Mouse (Mus musculus) heart, postnatal 0 days (tissue): ENCODE measurements around the gene Cd7. TPM values are rescaled to one million over a fixed set of nuclear protein-coding genes. Genes with fewer than 3 reads are reported as not detected.
A peak's percentile ranks its signal among the peaks of the same experiment; 100 is the strongest.

ENCODE experiments used
- ATAC-seq: fragments of 200-750 bp; cut with Nextera tagmentation; 2 replicates; pipeline ENCODE4 v1.8.0; 2017; ENCODE audit warnings: low read depth, moderate number of reproducible peaks, moderate library complexity; ENCODE audit not compliant: insufficient read depth
- DNase-seq: peaks from one replicate; pipeline ENCODE4 v3.0.0-alpha.2; 2016; ENCODE audit warnings: low spot score
- H3K27ac ChIP-seq: fragments of 300-500 bp; sonication (generic); 2 replicates; pipeline ENCODE4 v1.5.1; 2014; ENCODE audit warnings: low read depth, mild to moderate bottlenecking
- H3K27me3 ChIP-seq: fragments of 300-500 bp; sonication (generic); 2 replicates; pipeline ENCODE4 v1.6.1; 2014; ENCODE audit warnings: low read length, mixed read lengths; ENCODE audit not compliant: control insufficient read depth, insufficient read depth
- H3K36me3 ChIP-seq: fragments of 300-500 bp; sonication (generic); replicated peaks from 2 replicates; pipeline ENCODE4 v1.6.1; 2014; ENCODE audit warnings: low read length, mixed read lengths; ENCODE audit not compliant: control insufficient read depth, insufficient read depth
- H3K4me1 ChIP-seq: fragments of 300-500 bp; sonication (generic); 2 replicates; pipeline ENCODE4 v1.6.1; 2014; ENCODE audit warnings: antibody characterized with exemption; ENCODE audit not compliant: control insufficient read depth, insufficient read depth
- H3K4me2 ChIP-seq: fragments of 300-500 bp; sonication (generic); 2 replicates; pipeline ENCODE4 v1.6.1; 2014; ENCODE audit warnings: low read depth, mild to moderate bottlenecking, low read length, moderate library complexity
- H3K4me3 ChIP-seq: fragments of 300-500 bp; sonication (generic); 2 replicates; pipeline ENCODE4 v1.5.1; 2014; ENCODE audit warnings: low read depth, low read length
- H3K9ac ChIP-seq: fragments of 300-500 bp; sonication (generic); replicated peaks from 2 replicates; pipeline ENCODE4 v1.6.1; 2014; ENCODE audit warnings: low read depth, low read length, mixed read lengths
- H3K9me3 ChIP-seq: fragments of 300-500 bp; sonication (generic); replicated peaks from 2 replicates; pipeline ENCODE4 v1.6.1; 2016; ENCODE audit warnings: low read length; ENCODE audit not compliant: control insufficient read depth
- CTCF ChIP-seq: IDR thresholded peaks from 2 replicates; pipeline ENCODE4 v1.5.1; 2016; ENCODE audit warnings: antibody characterized with exemption, control low read depth, low read depth
- EP300 ChIP-seq: IDR thresholded peaks from 2 replicates; pipeline ENCODE4 v1.6.1; 2016; ENCODE audit warnings: antibody characterized with exemption, low read depth
- WGBS: fragments of 180-500 bp; shearing (Covaris S2); extraction: QIAGEN DNeasy Blood & Tissue Kit; methylation state at CpG from one replicate; pipeline ENCODE4 v1.1.7; 2014; 5-methylcytosine and 5-hydroxymethylcytosine counted together
- polyA plus RNA-seq: library from polyadenylated mRNA; unstranded; fragments of >200 nt; fragmentation: Nextera tagmentation; extraction: Ambion mirVana; gene quantifications from 2 replicates; pipeline ENCODE4 v1.2.1, GENCODE M21; 2015
- total RNA-seq: library from RNA; depleted of rRNA; stranded (reverse); fragments of >200 nt; gene quantifications from 2 replicates; pipeline ENCODE4 v1.2.3, GENCODE M21; 2014; ENCODE audit warnings: low replicate concordance

Cd7 gene
- total and polyA plus RNA-seq, 2 experiments from 2014 or later: not detected

- H3K27ac ChIP-seq: no peak overlapping the region
- H3K27me3 ChIP-seq: peaks cover 7% of the 10 kb centered on the region; the same call in 1 of the 2 replicates
- 68% methylated on average over 5 of the region's 5 CpGs for WGBS
- H3K4me3 ChIP-seq: no peak overlapping the region
- H3K36me3 ChIP-seq: no peaks in the 10 kb centered on the region
- H3K9ac ChIP-seq: no peak overlapping the region
- peaks cover 9% of the 10 kb centered on the region; the same call in 1 of the 2 replicates for H3K4me1 ChIP-seq
- no peak for TF ChIP-seq EP300
- no peak for TF ChIP-seq CTCF
- no peak overlapping the region for H3K4me2 ChIP-seq
- no peak for ATAC-seq
- no peak for DNase-seq
- H3K9me3 ChIP-seq: no peaks in the 10 kb centered on the region
Observed at GRCm38 (mm10) chr11:121058122-121058521, 18.9 kb upstream of the Cd7 start.

GRCm38 (mm10) chr11:121056536-121057236 lies 17.5 kb upstream of the Cd7 start:
- WGBS: 44% methylated on average over 7 of the region's 7 CpGs
- no peaks in the 10 kb centered on the region for H3K36me3 ChIP-seq
- no peak overlapping the region for H3K4me2 ChIP-seq
- no peak for DNase-seq
- H3K27ac ChIP-seq: no peak overlapping the region
- no peak overlapping the region for H3K4me3 ChIP-seq
- peaks cover 8% of the 10 kb centered on the region; the same call in 1 of the 2 replicates for H3K4me1 ChIP-seq
- 0 out of 2 replicates have a peak, but pooled peaks cover 3% of the 10 kb centered on the region for H3K27me3 ChIP-seq
- H3K9me3 ChIP-seq: no peaks in the 10 kb centered on the region
- H3K9ac ChIP-seq: no peak overlapping the region
- TF ChIP-seq EP300 (no peak), CTCF (no peak)
- no peak for ATAC-seq

GRCm38 (mm10) chr11:121053536-121053935 lies 14.3 kb upstream of the Cd7 start:
- DNase-seq (peak; percentile 75), ATAC-seq (peak; percentile 53)
- Histone ChIP-seq H3K27ac (no peak overlapping the region), H3K4me2 (no peak overlapping the region), H3K36me3 (no peaks in the 10 kb centered on the region), H3K9me3 (no peaks in the 10 kb centered on the region), H3K27me3 (0 out of 2 replicates have a peak, but pooled peaks cover 3% of the 10 kb centered on the region), H3K4me3 (no peak overlapping the region), H3K9ac (no peak overlapping the region), H3K4me1 (peaks cover 5% of the 10 kb centered on the region; the same call in 1 of the 2 replicates)
- TF ChIP-seq EP300 (no peak), CTCF (peak; percentile 98)
- 15% methylated on average over 8 of the region's 8 CpGs for WGBS

- H3K9ac ChIP-seq: no peak overlapping the region
- no peak for DNase-seq
- no peak overlapping the region for H3K4me2 ChIP-seq
- no peak for ATAC-seq
- no peak for TF ChIP-seq CTCF
- no peak for TF ChIP-seq EP300
- peaks cover 5% of the 10 kb centered on the region; the same call in 1 of the 2 replicates for H3K4me1 ChIP-seq
- H3K9me3 ChIP-seq: no peaks in the 10 kb centered on the region
- WGBS: 73% methylated on average over 4 of the region's 4 CpGs
- no peak overlapping the region for H3K27ac ChIP-seq
- H3K36me3 ChIP-seq: no peaks in the 10 kb centered on the region
- H3K4me3 ChIP-seq: no peak overlapping the region
- H3K27me3 ChIP-seq: 0 out of 2 replicates have a peak, but pooled peaks cover 3% of the 10 kb centered on the region
Observed at GRCm38 (mm10) chr11:121052387-121052786, 13.2 kb upstream of the Cd7 start.

GRCm38 (mm10) chr11:121051793-121052192 lies 12.6 kb upstream of the Cd7 start:
- Histone ChIP-seq H3K4me2 (no peak overlapping the region), H3K4me3 (no peak overlapping the region), H3K27ac (no peak overlapping the region), H3K27me3 (0 out of 2 replicates have a peak, but pooled peaks cover 3% of the 10 kb centered on the region), H3K9me3 (no peaks in the 10 kb centered on the region), H3K9ac (no peak overlapping the region), H3K36me3 (no peaks in the 10 kb centered on the region), H3K4me1 (peaks cover 5% of the 10 kb centered on the region; the same call in 1 of the 2 replicates)
- no peak for TF ChIP-seq CTCF
- 36% methylated on average over 1 of the region's 1 CpGs for WGBS
- DNase-seq: no peak
- ATAC-seq: no peak
